Mouse (Mus musculus) megakaryocyte, embryonic 14.5 days (primary cell): Measurements from ENCODE around the gene Gpc6. TPM values are rescaled to one million over a fixed set of nuclear protein-coding genes. Genes with fewer than 3 reads are reported as not detected.
A peak's percentile ranks its signal among the peaks of the same experiment; 100 is the strongest.

ENCODE experiments used
- H3K27me3 ChIP-seq: replicated peaks from 2 replicates; pipeline ENCODE3; 2012; ENCODE audit warnings: inconsistent platforms
- H3K36me3 ChIP-seq: replicated peaks from 2 replicates; pipeline ENCODE3; 2012; ENCODE audit warnings: low read length, inconsistent platforms, mixed read lengths
- H3K4me1 ChIP-seq: 2 replicates; pipeline ENCODE4 v1.6.1; 2012; ENCODE audit warnings: inconsistent platforms
- H3K4me3 ChIP-seq: replicated peaks from 2 replicates; pipeline ENCODE3; 2012; ENCODE audit warnings: moderate library complexity, mild to moderate bottlenecking, inconsistent platforms
- H3K9me3 ChIP-seq: 2 replicates; pipeline ENCODE4 v1.6.1; 2012; ENCODE audit warnings: inconsistent platforms
- FLI1 ChIP-seq: IDR thresholded peaks from 2 replicates; pipeline ENCODE4 v1.6.1; 2012; ENCODE audit warnings: low read length, inconsistent platforms, mixed read lengths
- GATA1 ChIP-seq: IDR thresholded peaks from 3 replicates; pipeline ENCODE4 v1.6.1; 2012; ENCODE audit warnings: mixed read lengths, low read length, inconsistent platforms, borderline replicate concordance
- polyA plus RNA-seq: library from polyadenylated mRNA; stranded (reverse); fragments of >175 nt; gene quantifications from 2 replicates; pipeline ENCODE4 v1.2.3, GENCODE M21; 2012; ENCODE audit warnings: low replicate concordance; ENCODE audit not compliant: insufficient read depth

Gpc6 gene
- polyA plus RNA-seq, 1 experiment: not detected

GRCm38 (mm10) chr14:117495118-117495517, 570.0 kb downstream of the Gpc6 start:
- Histone ChIP-seq H3K4me1 (no peaks in the 10 kb centered on the region), H3K27me3 (no peaks in the 10 kb centered on the region), H3K36me3 (no peaks in the 10 kb centered on the region), H3K9me3 (peaks cover 11% of the 10 kb centered on the region), H3K4me3 (no peak overlapping the region)
- TF ChIP-seq GATA1 (no peak), FLI1 (no peak)

- Histone ChIP-seq H3K36me3 (no peaks in the 10 kb centered on the region), H3K9me3 (peaks cover 7% of the 10 kb centered on the region; the same call in 1 of the 2 replicates), H3K4me1 (no peaks in the 10 kb centered on the region), H3K4me3 (no peak overlapping the region), H3K27me3 (no peaks in the 10 kb centered on the region)
- TF ChIP-seq FLI1 (no peak), GATA1 (no peak)
Measured at GRCm38 (mm10) chr14:117498785-117499184, 573.7 kb downstream of the Gpc6 start.

- no peaks in the 10 kb centered on the region for H3K27me3 ChIP-seq
- H3K9me3 ChIP-seq: peaks cover 7% of the 10 kb centered on the region; the same call in 1 of the 2 replicates
- H3K36me3 ChIP-seq: no peaks in the 10 kb centered on the region
- no peaks in the 10 kb centered on the region for H3K4me1 ChIP-seq
- no peak overlapping the region for H3K4me3 ChIP-seq
- no peak for TF ChIP-seq GATA1
- TF ChIP-seq FLI1: no peak
Measured at GRCm38 (mm10) chr14:117499354-117499753, 574.2 kb downstream of the Gpc6 start.

GRCm38 (mm10) chr14:117514829-117515228, 589.7 kb downstream of the Gpc6 start:
- Histone ChIP-seq H3K4me3 (no peak overlapping the region), H3K9me3 (peaks cover 19% of the 10 kb centered on the region)
- TF ChIP-seq FLI1: no peak
- no peak for TF ChIP-seq GATA1

GRCm38 (mm10) chr14:117519574-117519973, 594.5 kb downstream of the Gpc6 start:
- Histone ChIP-seq H3K9me3 (peaks cover 16% of the 10 kb centered on the region), H3K4me3 (no peak overlapping the region), H3K36me3 (no peaks in the 10 kb centered on the region), H3K4me1 (no peaks in the 10 kb centered on the region), H3K27me3 (no peaks in the 10 kb centered on the region)
- TF ChIP-seq GATA1 (no peak), FLI1 (no peak)

More at GRCm38 (mm10) chr14:117514829-117515228, 589.7 kb downstream of the Gpc6 start:
- no peaks in the 10 kb centered on the region for H3K36me3 ChIP-seq
- H3K4me1 ChIP-seq: no peaks in the 10 kb centered on the region
- H3K27me3 ChIP-seq: no peaks in the 10 kb centered on the region

GRCm38 (mm10) chr14:117520706-117521105, 595.6 kb downstream of the Gpc6 start:
- Histone ChIP-seq H3K4me1 (no peaks in the 10 kb centered on the region), H3K9me3 (peaks cover 16% of the 10 kb centered on the region), H3K4me3 (no peak overlapping the region), H3K27me3 (no peaks in the 10 kb centered on the region), H3K36me3 (no peaks in the 10 kb centered on the region)
- TF ChIP-seq GATA1: no peak
- no peak for TF ChIP-seq FLI1

- H3K4me1 ChIP-seq: no peaks in the 10 kb centered on the region
- no peaks in the 10 kb centered on the region for H3K27me3 ChIP-seq
- H3K9me3 ChIP-seq: peaks cover 15% of the 10 kb centered on the region
- H3K4me3 ChIP-seq: no peak overlapping the region
- TF ChIP-seq FLI1 (no peak), GATA1 (no peak)
- no peaks in the 10 kb centered on the region for H3K36me3 ChIP-seq
Measured at GRCm38 (mm10) chr14:117525133-117525532, 600.0 kb downstream of the Gpc6 start.

- TF ChIP-seq FLI1: no peak
- TF ChIP-seq GATA1: no peak
- Histone ChIP-seq H3K4me1 (no peaks in the 10 kb centered on the region), H3K27me3 (no peaks in the 10 kb centered on the region), H3K9me3 (peaks cover 15% of the 10 kb centered on the region), H3K4me3 (peak overlapping the region; percentile 53), H3K36me3 (no peaks in the 10 kb centered on the region)
Measured at GRCm38 (mm10) chr14:117527053-117527452, 601.9 kb downstream of the Gpc6 start.

- TF ChIP-seq FLI1 (no peak), GATA1 (no peak)
- H3K4me3 ChIP-seq: no peak overlapping the region
- H3K36me3 ChIP-seq: no peaks in the 10 kb centered on the region
- H3K27me3 ChIP-seq: no peaks in the 10 kb centered on the region
- peaks cover 7% of the 10 kb centered on the region for H3K9me3 ChIP-seq
- H3K4me1 ChIP-seq: no peaks in the 10 kb centered on the region
Measured at GRCm38 (mm10) chr14:117529439-117529838, 604.3 kb downstream of the Gpc6 start.

GRCm38 (mm10) chr14:117552776-117553175, 627.7 kb downstream of the Gpc6 start:
- Histone ChIP-seq H3K4me3 (no peak overlapping the region), H3K9me3 (peaks cover 19% of the 10 kb centered on the region), H3K36me3 (no peaks in the 10 kb centered on the region), H3K4me1 (no peaks in the 10 kb centered on the region), H3K27me3 (no peaks in the 10 kb centered on the region)
- TF ChIP-seq GATA1: no peak
- no peak for TF ChIP-seq FLI1
